Mouse (Mus musculus): ENCODE measurements at regions not wholly inside any gene's neighbourhood (a gene's known extent, or its start where the extent isn't known, plus 50 kb on each side); places are given as distances from the start of the nearest gene placed in this dataset.

- TF ChIP-seq POLR2A (IDR thresholded peaks at IDR 0.05; ENCODE audit: insufficient read depth, low read length) (no peak), CTCF (IDR thresholded peaks at IDR 0.05; ENCODE audit: low read depth, low read length) (no peak), EP300 (IDR thresholded peaks at IDR 0.05; ENCODE audit: insufficient read depth, low read depth, low read length) (no peak)
These were observed 633.8 kb upstream of the Cdh5 start for GRCm38 (mm10) chr8:103467536-103468160.
